Mouse (Mus musculus): ENCODE data around the gene March6. TPM values are rescaled to one million over a fixed set of nuclear protein-coding genes. Genes with fewer than 3 reads are reported as not detected.

The March6 gene
- total RNA-seq, 1 experiment: 67.6 TPM

- Histone ChIP-seq H3K27ac (ENCODE audit: insufficient read depth, low read depth, low read length, poor library complexity, severe bottlenecking) (peak overlapping the region; percentile 68; the same call in 1 of the 2 replicates), H3K9ac (ENCODE audit: insufficient read depth, low read depth, low read length, poor library complexity, severe bottlenecking) (peak overlapping the region; percentile 50; the same call in 1 of the 2 replicates), H3K9me3 (ENCODE audit: control insufficient read depth, insufficient read depth, low read depth, low read length) (no peaks in the 10 kb centered on the region), H3K4me1 (ENCODE audit: control insufficient read depth in 2 of 2, insufficient read depth in 2 of 2, low read length in 2 of 2, poor library complexity in 1 of 2) (peaks cover 12 to 26% of the 10 kb centered on the region in 2 experiments; a peak in 3 of 4 replicates), H3K36me3 (ENCODE audit: control insufficient read depth, insufficient read depth, low read length, poor library complexity, severe bottlenecking) (no peaks in the 10 kb centered on the region), H3K4me3 (ENCODE audit: insufficient read depth in 1 of 2, low read depth in 1 of 2, low read length in 2 of 2, poor library complexity in 1 of 2, severe bottlenecking in 1 of 2) (peak overlapping the region; percentile 22 to 53; a peak in 2 of 4 replicates)
- in situ Hi-C loops (cut with MboI; ENCODE audit: low sequenced_read_pairs in 2 of 2, unreplicated experiment in 2 of 2): loop anchor here in 1 of 2 experiments (10.0 kb wide), 1 partner anchor 93 kb away; no protein-coding TSS in a partner anchor
- TF ChIP-seq HCFC1 (IDR thresholded peaks at IDR 0.05; ENCODE audit: borderline replicate concordance, insufficient read depth, low read length) (no peak), CHD2 (IDR thresholded peaks at IDR 0.05; ENCODE audit: low read depth, low read length) (no peak), ZC3H11A (IDR thresholded peaks at IDR 0.05; ENCODE audit: borderline replicate concordance, low read depth, low read length) (no peak), ZNF384 (IDR thresholded peaks at IDR 0.05; ENCODE audit: low read depth, low read length) (no peak), MAFK (IDR thresholded peaks at IDR 0.05; ENCODE audit: insufficient read depth, low read depth, low read length) (no peak)
- DNase-seq (ENCODE audit: low read depth, low spot score): no peak
Measured at GRCm38 (mm10) chr15:31417409-31417795, 113.5 kb downstream of the March6 start.

GRCm38 (mm10) chr15:31415181-31415580 lies 115.7 kb downstream of the March6 start:
- Histone ChIP-seq H3K27ac (ENCODE audit: insufficient read depth, low read depth, low read length, poor library complexity, severe bottlenecking) (peak overlapping the region; percentile 29; the same call in 1 of the 2 replicates), H3K36me3 (ENCODE audit: control insufficient read depth, insufficient read depth, low read length, poor library complexity, severe bottlenecking) (no peaks in the 10 kb centered on the region), H3K4me3 (ENCODE audit: insufficient read depth in 1 of 2, low read depth in 1 of 2, low read length in 2 of 2, poor library complexity in 1 of 2, severe bottlenecking in 1 of 2) (peak overlapping the region in 1 of 2 experiments; percentile 14; a peak in 1 of 4 replicates), H3K9ac (ENCODE audit: insufficient read depth, low read depth, low read length, poor library complexity, severe bottlenecking) (no peak overlapping the region; the same call in 1 of the 2 replicates), H3K4me1 (ENCODE audit: control insufficient read depth in 2 of 2, insufficient read depth in 2 of 2, low read length in 2 of 2, poor library complexity in 1 of 2) (peaks cover 12 to 29% of the 10 kb centered on the region in 2 experiments; a peak in 3 of 4 replicates), H3K9me3 (ENCODE audit: control insufficient read depth, insufficient read depth, low read depth, low read length) (no peaks in the 10 kb centered on the region)
- in situ Hi-C loops (cut with MboI; ENCODE audit: low sequenced_read_pairs in 2 of 2, unreplicated experiment in 2 of 2): loop anchor here in 1 of 2 experiments (10.0 kb wide), 1 partner anchor 90 kb away; no protein-coding TSS in a partner anchor
- DNase-seq (ENCODE audit: low read depth, low spot score): no peak
- TF ChIP-seq HCFC1 (IDR thresholded peaks at IDR 0.05; ENCODE audit: borderline replicate concordance, insufficient read depth, low read length) (no peak), MAFK (IDR thresholded peaks at IDR 0.05; ENCODE audit: insufficient read depth, low read depth, low read length) (no peak), ZNF384 (IDR thresholded peaks at IDR 0.05; ENCODE audit: low read depth, low read length) (no peak), ZC3H11A (IDR thresholded peaks at IDR 0.05; ENCODE audit: borderline replicate concordance, low read depth, low read length) (no peak), CHD2 (IDR thresholded peaks at IDR 0.05; ENCODE audit: low read depth, low read length) (no peak)

- TF ChIP-seq ZNF384 (IDR thresholded peaks at IDR 0.05; ENCODE audit: low read depth, low read length): no peak
- no peak for TF ChIP-seq MAFK (IDR thresholded peaks at IDR 0.05; ENCODE audit: insufficient read depth, low read depth, low read length)
- no peak for TF ChIP-seq ZC3H11A (IDR thresholded peaks at IDR 0.05; ENCODE audit: borderline replicate concordance, low read depth, low read length)
- TF ChIP-seq HCFC1 (IDR thresholded peaks at IDR 0.05; ENCODE audit: borderline replicate concordance, insufficient read depth, low read length): no peak
- no peak for TF ChIP-seq CHD2 (IDR thresholded peaks at IDR 0.05; ENCODE audit: low read depth, low read length)
- in situ Hi-C loops (cut with MboI; ENCODE audit: low sequenced_read_pairs in 2 of 2, unreplicated experiment in 2 of 2): loop anchor here in 1 of 2 experiments (10.0 kb wide), 1 partner anchor 90 kb away; no protein-coding TSS in a partner anchor
- peak overlapping the region; percentile 72; the same call in 1 of the 2 replicates for H3K27ac ChIP-seq (ENCODE audit: insufficient read depth, low read depth, low read length, poor library complexity, severe bottlenecking)
Measured at GRCm38 (mm10) chr15:31414179-31414898, 116.5 kb downstream of the March6 start.

GRCm38 (mm10) chr15:31413662-31414061 lies 117.2 kb downstream of the March6 start:
- no peaks in the 10 kb centered on the region for H3K36me3 ChIP-seq (ENCODE audit: control insufficient read depth, insufficient read depth, low read length, poor library complexity, severe bottlenecking)
- DNase-seq (ENCODE audit: low read depth, low spot score): no peak
- H3K27ac ChIP-seq (ENCODE audit: insufficient read depth, low read depth, low read length, poor library complexity, severe bottlenecking): peak overlapping the region; percentile 72; the same call in 1 of the 2 replicates
- in situ Hi-C loops (cut with MboI; ENCODE audit: low sequenced_read_pairs in 2 of 2, unreplicated experiment in 2 of 2): loop anchor here in 1 of 2 experiments (10.0 kb wide), 1 partner anchor 89 kb away; no protein-coding TSS in a partner anchor
- TF ChIP-seq CHD2 (IDR thresholded peaks at IDR 0.05; ENCODE audit: low read depth, low read length) (no peak), MAFK (IDR thresholded peaks at IDR 0.05; ENCODE audit: insufficient read depth, low read depth, low read length) (no peak), HCFC1 (IDR thresholded peaks at IDR 0.05; ENCODE audit: borderline replicate concordance, insufficient read depth, low read length) (no peak), ZC3H11A (IDR thresholded peaks at IDR 0.05; ENCODE audit: borderline replicate concordance, low read depth, low read length) (no peak), ZNF384 (IDR thresholded peaks at IDR 0.05; ENCODE audit: low read depth, low read length) (no peak)
- H3K9ac ChIP-seq (ENCODE audit: insufficient read depth, low read depth, low read length, poor library complexity, severe bottlenecking): peak overlapping the region; percentile 28; the same call in 1 of the 2 replicates
- peak overlapping the region in 1 of 2 experiments; percentile 9; a peak in 1 of 4 replicates for H3K4me3 ChIP-seq (ENCODE audit: insufficient read depth in 1 of 2, low read depth in 1 of 2, low read length in 2 of 2, poor library complexity in 1 of 2, severe bottlenecking in 1 of 2)
- peaks cover 12 to 29% of the 10 kb centered on the region in 2 experiments; a peak in 3 of 4 replicates for H3K4me1 ChIP-seq (ENCODE audit: control insufficient read depth in 2 of 2, insufficient read depth in 2 of 2, low read length in 2 of 2, poor library complexity in 1 of 2)
- H3K9me3 ChIP-seq (ENCODE audit: control insufficient read depth, insufficient read depth, low read depth, low read length): no peaks in the 10 kb centered on the region

More at GRCm38 (mm10) chr15:31414179-31414898, 116.5 kb downstream of the March6 start:
- Histone ChIP-seq H3K36me3 (ENCODE audit: control insufficient read depth, insufficient read depth, low read length, poor library complexity, severe bottlenecking) (no peaks in the 10 kb centered on the region), H3K9ac (ENCODE audit: insufficient read depth, low read depth, low read length, poor library complexity, severe bottlenecking) (peak overlapping the region; percentile 28; the same call in 1 of the 2 replicates), H3K4me1 (ENCODE audit: control insufficient read depth in 2 of 2, insufficient read depth in 2 of 2, low read length in 2 of 2, poor library complexity in 1 of 2) (peaks cover 12 to 29% of the 10 kb centered on the region in 2 experiments; a peak in 3 of 4 replicates), H3K9me3 (ENCODE audit: control insufficient read depth, insufficient read depth, low read depth, low read length) (no peaks in the 10 kb centered on the region), H3K4me3 (ENCODE audit: insufficient read depth in 1 of 2, low read depth in 1 of 2, low read length in 2 of 2, poor library complexity in 1 of 2, severe bottlenecking in 1 of 2) (peak overlapping the region in 1 of 2 experiments; percentile 9; a peak in 1 of 4 replicates)
- no peak for DNase-seq (ENCODE audit: low read depth, low spot score)

Measured in ES-E14 (cell line).